Mouse (Mus musculus): ENCODE measurements around the gene Abca1.
A peak's percentile ranks its signal among the peaks of the same experiment; 100 is the strongest.

GRCm38 (mm10) chr4:53030326-53030948, 129.3 kb downstream of the Abca1 start:
- TF ChIP-seq CTCF (IDR thresholded peaks at IDR 0.05; ENCODE audit: low read depth) (peak; percentile 38; the same call in 1 of the 2 replicates), EP300 (IDR thresholded peaks at IDR 0.05; ENCODE audit: low read depth) (no peak)
